Mouse (Mus musculus): ENCODE measurements at regions not wholly inside any gene's neighbourhood (a gene's known extent, or its start where the extent isn't known, plus 50 kb on each side); places are given as distances from the start of the nearest gene placed in this dataset.
A peak's percentile ranks its signal among the peaks of the same experiment; 100 is the strongest.

DNA sequence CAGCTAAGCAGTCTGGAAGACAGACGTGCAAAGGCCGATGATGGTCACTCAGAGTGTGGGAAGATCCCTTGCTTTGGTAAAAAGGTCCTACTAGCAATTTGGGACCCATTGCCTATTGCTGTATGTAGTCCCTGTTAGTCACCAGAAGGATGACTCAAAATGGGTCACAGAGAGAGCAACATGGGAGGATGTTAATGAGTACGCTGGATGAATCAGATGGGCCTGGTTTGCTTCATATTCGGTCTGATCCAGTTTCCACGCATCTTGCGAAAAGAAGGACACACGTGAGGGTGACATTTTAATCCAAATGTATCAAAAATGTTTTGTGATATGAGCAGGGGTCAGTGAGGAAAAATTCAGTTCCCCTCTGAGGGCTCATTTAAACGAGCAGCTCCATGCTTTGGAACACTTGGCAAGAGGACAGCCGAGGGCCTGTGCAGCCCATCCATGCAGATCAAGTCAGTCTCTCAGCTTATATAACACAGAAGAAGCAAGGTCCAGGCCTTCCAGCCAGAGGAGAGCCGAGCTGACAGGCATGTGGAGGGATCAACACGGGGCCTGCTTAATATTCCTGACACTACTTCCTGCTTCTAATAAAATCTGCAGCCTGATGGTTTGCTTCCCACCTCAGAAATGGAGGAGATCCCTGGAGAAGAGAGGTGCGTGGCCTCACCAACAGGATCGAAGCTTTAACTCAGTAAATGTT, 579.2 kb upstream of the Gm26657 start:
- ATAC-seq = peak; percentile 76; the same call in 1 of the 2 replicates

DNA sequence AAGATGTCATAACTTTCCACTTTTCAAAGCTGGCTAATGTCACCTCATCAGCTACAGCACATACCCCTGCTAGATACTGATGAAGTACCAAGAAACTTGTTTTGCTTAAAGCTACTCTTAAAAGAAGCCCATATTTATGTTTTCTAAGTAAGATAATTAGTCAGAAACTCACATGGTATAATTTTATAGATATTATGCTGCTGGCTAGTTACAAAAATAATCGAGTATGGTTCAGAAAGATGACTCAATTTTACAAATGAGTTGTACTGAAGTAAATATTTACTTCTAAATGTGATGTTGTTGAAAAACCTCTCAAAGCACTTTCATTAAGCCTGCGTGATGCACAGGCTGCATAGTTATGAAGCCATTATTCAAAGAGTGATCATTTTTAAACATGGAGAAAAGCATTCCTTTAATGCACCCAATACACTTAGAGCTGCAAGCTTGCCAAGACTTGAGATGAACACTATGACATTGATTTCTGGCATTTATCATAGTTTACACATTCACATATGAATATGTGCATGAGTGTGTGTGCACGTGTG, 582.3 kb upstream of the Gm26657 start:
- ATAC-seq = no peak
- H3K4me2 ChIP-seq (ENCODE audit: low read length) = no peak overlapping the region
- H3K9ac ChIP-seq (ENCODE audit: low read depth, low read length) = no peak overlapping the region
- no peaks in the 10 kb centered on the region for H3K27me3 ChIP-seq (ENCODE audit: control insufficient read depth, insufficient read depth, low read depth, low read length)
- no peak overlapping the region for H3K27ac ChIP-seq (ENCODE audit: low read length)
- H3K36me3 ChIP-seq (ENCODE audit: control insufficient read depth, insufficient read depth, low read length) = no peaks in the 10 kb centered on the region
- H3K4me1 ChIP-seq (ENCODE audit: control insufficient read depth, insufficient read depth, low read length) = no peaks in the 10 kb centered on the region
- WGBS = 86% methylated on average over 3 of the region's 3 CpGs
- H3K4me3 ChIP-seq (ENCODE audit: low read depth, low read length) = no peak overlapping the region
- H3K9me3 ChIP-seq (replicated peaks; ENCODE audit: control insufficient read depth, low read length, poor library complexity, severe bottlenecking) = no peaks in the 10 kb centered on the region

More for the DNA sequence above, 579.2 kb upstream of the Gm26657 start:
- Histone ChIP-seq H3K27ac (ENCODE audit: low read length) (no peak overlapping the region), H3K9ac (ENCODE audit: low read depth, low read length) (no peak overlapping the region), H3K4me3 (ENCODE audit: low read depth, low read length) (no peak overlapping the region), H3K4me1 (ENCODE audit: control insufficient read depth, insufficient read depth, low read length) (no peaks in the 10 kb centered on the region), H3K27me3 (ENCODE audit: control insufficient read depth, insufficient read depth, low read depth, low read length) (no peaks in the 10 kb centered on the region), H3K9me3 (replicated peaks; ENCODE audit: control insufficient read depth, low read length, poor library complexity, severe bottlenecking) (no peaks in the 10 kb centered on the region), H3K36me3 (ENCODE audit: control insufficient read depth, insufficient read depth, low read length) (no peaks in the 10 kb centered on the region), H3K4me2 (ENCODE audit: low read length) (no peak overlapping the region)
- WGBS = 50% methylated on average over 13 of the region's 13 CpGs

DNA sequence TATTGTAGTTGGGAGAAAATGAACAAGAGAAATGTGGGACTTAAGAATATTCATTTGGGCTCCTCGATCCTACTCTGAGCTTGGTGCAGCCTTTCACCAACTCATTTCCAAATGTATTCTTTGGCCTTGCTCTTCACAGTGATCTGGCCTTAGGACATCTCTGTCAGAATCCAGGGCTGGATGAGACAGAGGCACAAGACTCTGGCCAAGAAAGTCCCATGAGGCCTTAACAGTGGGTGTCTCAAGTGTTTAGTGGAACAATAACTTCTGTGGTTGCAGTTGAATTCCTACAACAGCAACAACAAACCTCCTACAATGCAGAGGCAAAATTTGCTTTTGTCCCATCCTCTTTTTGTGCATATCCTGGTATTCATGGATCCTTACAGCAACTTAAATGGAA, 589.2 kb upstream of the Gm26657 start:
- Histone ChIP-seq H3K9ac (ENCODE audit: low read depth, low read length) (no peak overlapping the region), H3K36me3 (ENCODE audit: control insufficient read depth, insufficient read depth, low read length) (no peaks in the 10 kb centered on the region), H3K27me3 (ENCODE audit: control insufficient read depth, insufficient read depth, low read depth, low read length) (no peaks in the 10 kb centered on the region), H3K27ac (ENCODE audit: low read length) (no peak overlapping the region), H3K4me3 (ENCODE audit: low read depth, low read length) (no peak overlapping the region), H3K4me2 (ENCODE audit: low read length) (no peak overlapping the region), H3K9me3 (replicated peaks; ENCODE audit: control insufficient read depth, low read length, poor library complexity, severe bottlenecking) (no peaks in the 10 kb centered on the region), H3K4me1 (ENCODE audit: control insufficient read depth, insufficient read depth, low read length) (no peaks in the 10 kb centered on the region)
- no peak for ATAC-seq
- WGBS = 93% methylated on average over 1 of the region's 1 CpGs

DNA sequence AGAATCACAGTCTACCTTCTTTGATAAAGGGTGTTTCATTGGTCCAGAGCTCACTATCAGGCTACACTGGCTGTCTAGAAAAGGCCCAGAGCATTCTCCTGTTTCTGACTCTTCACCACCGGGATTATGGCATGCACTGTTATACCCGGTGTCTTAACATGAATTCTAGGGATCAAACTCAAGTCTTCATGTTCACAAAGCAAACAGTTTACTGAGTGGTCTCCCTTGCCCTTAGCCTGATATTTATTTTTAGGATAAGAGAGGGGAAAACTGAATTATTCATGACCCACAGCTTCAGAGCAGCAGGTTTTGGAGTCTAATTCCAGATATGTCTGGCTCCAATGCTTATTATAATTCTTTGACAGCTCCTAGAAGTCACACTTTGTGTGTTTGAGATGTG, 596.0 kb upstream of the Gm26657 start:
- no peaks in the 10 kb centered on the region for H3K9me3 ChIP-seq (replicated peaks; ENCODE audit: control insufficient read depth, low read length, poor library complexity, severe bottlenecking)
- H3K36me3 ChIP-seq (ENCODE audit: control insufficient read depth, insufficient read depth, low read length) = no peaks in the 10 kb centered on the region
- ATAC-seq = peak; percentile 45; the same call in 1 of the 2 replicates
- no peak overlapping the region for H3K4me2 ChIP-seq (ENCODE audit: low read length)
- WGBS = 53% methylated on average over 2 of the region's 2 CpGs
- no peak overlapping the region for H3K4me3 ChIP-seq (ENCODE audit: low read depth, low read length)
- no peak overlapping the region for H3K27ac ChIP-seq (ENCODE audit: low read length)
- H3K9ac ChIP-seq (ENCODE audit: low read depth, low read length) = no peak overlapping the region
- no peaks in the 10 kb centered on the region for H3K27me3 ChIP-seq (ENCODE audit: control insufficient read depth, insufficient read depth, low read depth, low read length)
- no peaks in the 10 kb centered on the region for H3K4me1 ChIP-seq (ENCODE audit: control insufficient read depth, insufficient read depth, low read length)

DNA sequence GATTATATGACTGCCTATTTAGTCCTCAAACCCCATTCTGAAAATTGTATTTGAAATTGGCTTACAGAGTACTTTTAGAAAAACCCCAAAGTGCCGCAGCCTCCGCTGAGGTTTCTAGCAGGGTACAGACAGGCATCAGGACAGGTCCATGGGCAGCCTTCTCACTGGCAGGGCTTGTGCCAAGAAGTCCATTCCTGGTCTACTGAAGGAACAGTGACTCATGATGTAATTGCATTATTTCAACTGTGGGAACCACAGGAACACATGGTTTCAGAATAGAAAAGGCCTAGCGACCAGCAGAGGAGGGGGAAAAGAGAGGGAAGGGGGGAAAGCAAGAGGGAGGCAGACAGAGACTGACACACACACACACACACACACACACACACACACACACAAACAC, 603.0 kb upstream of the Gm26657 start:
- Histone ChIP-seq H3K36me3 (ENCODE audit: control insufficient read depth, insufficient read depth, low read length) (no peaks in the 10 kb centered on the region), H3K4me3 (ENCODE audit: low read depth, low read length) (no peak overlapping the region), H3K9ac (ENCODE audit: low read depth, low read length) (no peak overlapping the region), H3K9me3 (replicated peaks; ENCODE audit: control insufficient read depth, low read length, poor library complexity, severe bottlenecking) (0 out of 2 replicates have a peak, but pooled peaks cover 2% of the 10 kb centered on the region), H3K27me3 (ENCODE audit: control insufficient read depth, insufficient read depth, low read depth, low read length) (no peaks in the 10 kb centered on the region), H3K27ac (ENCODE audit: low read length) (no peak overlapping the region), H3K4me2 (ENCODE audit: low read length) (no peak overlapping the region), H3K4me1 (ENCODE audit: control insufficient read depth, insufficient read depth, low read length) (no peaks in the 10 kb centered on the region)
- WGBS = 78% methylated on average over 3 of the region's 3 CpGs
- ATAC-seq = no peak

DNA sequence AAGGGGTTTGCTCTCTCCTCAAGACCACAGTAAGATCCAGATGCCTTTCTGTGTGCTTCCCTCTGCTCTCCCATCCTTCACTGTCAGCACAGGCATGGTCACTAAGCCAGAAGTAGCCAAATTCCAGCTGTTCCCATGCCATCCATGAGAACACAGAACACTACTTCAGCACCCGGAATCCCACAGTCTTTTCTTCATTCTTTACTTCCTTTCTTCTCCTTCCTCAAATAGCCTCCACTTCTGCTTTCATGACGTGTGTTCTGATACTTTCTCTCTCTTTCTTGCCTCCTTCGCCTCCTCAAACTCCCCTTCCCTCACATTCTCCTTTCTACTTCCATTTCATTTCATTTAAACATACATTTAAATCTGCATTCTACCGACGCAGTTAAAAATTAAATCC, 602.1 kb upstream of the Klf4 start:
- Histone ChIP-seq H3K27me3 (ENCODE audit: control insufficient read depth, insufficient read depth, low read depth, low read length) (no peaks in the 10 kb centered on the region), H3K9me3 (replicated peaks; ENCODE audit: control insufficient read depth, low read length, poor library complexity, severe bottlenecking) (0 out of 2 replicates have a peak, but pooled peaks cover 2% of the 10 kb centered on the region), H3K9ac (ENCODE audit: low read depth, low read length) (no peak overlapping the region), H3K4me2 (ENCODE audit: low read length) (no peak overlapping the region), H3K36me3 (ENCODE audit: control insufficient read depth, insufficient read depth, low read length) (no peaks in the 10 kb centered on the region), H3K4me1 (ENCODE audit: control insufficient read depth, insufficient read depth, low read length) (no peaks in the 10 kb centered on the region), H3K4me3 (ENCODE audit: low read depth, low read length) (no peak overlapping the region), H3K27ac (ENCODE audit: low read length) (no peak overlapping the region)
- no peak for ATAC-seq
- WGBS = 88% methylated on average over 5 of the region's 5 CpGs

DNA sequence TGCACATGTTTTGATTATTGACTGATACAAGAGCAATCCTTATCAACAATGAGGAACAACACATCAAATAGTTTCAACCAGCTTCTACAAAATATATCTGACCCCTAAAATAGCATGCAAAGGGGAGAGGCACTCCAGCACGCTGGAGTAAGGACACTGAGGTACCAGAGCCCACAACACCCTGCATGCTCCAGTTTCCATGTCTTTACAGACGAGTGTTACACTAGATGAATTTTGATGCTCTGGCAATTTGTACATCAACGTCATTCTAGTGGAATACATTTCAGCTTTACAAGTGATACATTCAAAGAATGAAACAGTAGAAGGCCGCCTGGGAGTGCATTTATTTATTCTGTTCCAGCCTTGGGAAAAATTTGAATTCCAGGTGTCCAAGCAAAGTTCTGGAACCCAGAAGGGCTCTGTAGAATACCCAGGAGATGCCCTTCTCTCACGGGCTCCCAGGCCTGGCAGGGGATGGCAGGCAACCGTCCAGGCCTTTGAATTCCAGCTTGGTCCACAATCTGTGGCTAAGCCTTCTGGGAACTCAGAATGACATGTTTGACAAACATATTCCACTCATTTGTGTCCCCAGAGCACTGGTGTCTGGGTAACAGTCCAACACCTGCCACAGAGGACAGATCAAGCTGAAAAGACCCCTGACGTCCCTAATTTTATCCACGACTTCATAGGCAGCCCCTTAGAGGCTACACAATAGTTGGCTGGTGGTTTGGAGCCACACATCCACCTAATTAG, 595.6 kb upstream of the Klf4 start:
- Histone ChIP-seq H3K4me1 (ENCODE audit: control insufficient read depth, insufficient read depth, low read length) (peaks cover 3% of the 10 kb centered on the region; the same call in 1 of the 2 replicates), H3K27ac (ENCODE audit: low read length) (no peak overlapping the region), H3K36me3 (ENCODE audit: control insufficient read depth, insufficient read depth, low read length) (no peaks in the 10 kb centered on the region), H3K4me2 (ENCODE audit: low read length) (no peak overlapping the region), H3K9me3 (replicated peaks; ENCODE audit: control insufficient read depth, low read length, poor library complexity, severe bottlenecking) (0 out of 2 replicates have a peak, but pooled peaks cover 2% of the 10 kb centered on the region), H3K9ac (ENCODE audit: low read depth, low read length) (no peak overlapping the region), H3K27me3 (ENCODE audit: control insufficient read depth, insufficient read depth, low read depth, low read length) (no peaks in the 10 kb centered on the region), H3K4me3 (ENCODE audit: low read depth, low read length) (no peak overlapping the region)
- WGBS = 37% methylated on average over 8 of the region's 8 CpGs
- ATAC-seq = peak; percentile 60

DNA sequence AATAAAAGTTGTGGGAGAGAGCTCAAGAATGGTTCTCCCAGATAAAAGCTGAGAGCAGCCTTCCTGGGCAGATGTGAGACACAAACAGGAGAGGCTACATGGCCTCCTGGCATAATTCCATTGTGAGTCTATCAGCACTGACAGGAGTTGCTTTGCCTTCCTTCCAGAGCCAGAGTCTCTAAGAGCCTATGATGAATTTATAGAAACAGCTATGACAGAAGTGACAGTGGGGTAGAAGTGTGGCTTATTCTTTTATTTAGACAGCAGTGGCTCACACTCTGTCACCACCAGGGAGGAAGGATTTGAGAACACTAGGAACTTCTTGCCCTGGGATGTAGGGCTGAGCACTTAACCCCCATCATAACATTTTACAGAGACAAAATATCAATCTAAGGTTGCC, 592.2 kb upstream of the Klf4 start:
- ATAC-seq = no peak
- H3K4me3 ChIP-seq (ENCODE audit: low read depth, low read length) = no peak overlapping the region

DNA sequence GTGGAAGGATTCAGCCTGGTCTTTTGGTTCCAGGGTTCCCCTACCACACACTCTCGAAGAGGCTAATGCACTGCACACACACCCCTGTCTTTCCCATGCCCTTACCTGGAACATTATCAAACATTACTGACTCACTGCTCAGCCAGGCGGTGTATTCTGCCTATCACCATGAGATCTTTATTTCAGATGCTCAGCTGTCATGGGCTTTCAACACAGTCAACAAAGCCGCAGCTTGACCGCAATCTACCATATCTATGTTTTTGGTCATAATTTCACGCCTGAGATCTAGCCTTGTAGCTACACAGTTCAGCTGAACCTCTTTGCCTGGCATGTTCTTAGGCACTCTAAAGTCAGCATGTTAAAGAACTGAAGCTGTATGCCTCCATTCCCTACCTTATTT, 589.9 kb upstream of the Klf4 start:
- WGBS = 90% methylated on average over 5 of the region's 5 CpGs

More for the DNA sequence above, 592.2 kb upstream of the Klf4 start:
- Histone ChIP-seq H3K36me3 (ENCODE audit: control insufficient read depth, insufficient read depth, low read length) (no peaks in the 10 kb centered on the region), H3K9ac (ENCODE audit: low read depth, low read length) (no peak overlapping the region), H3K27me3 (ENCODE audit: control insufficient read depth, insufficient read depth, low read depth, low read length) (no peaks in the 10 kb centered on the region), H3K4me1 (ENCODE audit: control insufficient read depth, insufficient read depth, low read length) (peaks cover 3% of the 10 kb centered on the region; the same call in 1 of the 2 replicates), H3K9me3 (replicated peaks; ENCODE audit: control insufficient read depth, low read length, poor library complexity, severe bottlenecking) (no peaks in the 10 kb centered on the region), H3K4me2 (ENCODE audit: low read length) (no peak overlapping the region), H3K27ac (ENCODE audit: low read length) (no peak overlapping the region)

More for the DNA sequence above, 589.9 kb upstream of the Klf4 start:
- H3K36me3 ChIP-seq (ENCODE audit: control insufficient read depth, insufficient read depth, low read length) = no peaks in the 10 kb centered on the region
- H3K4me2 ChIP-seq (ENCODE audit: low read length) = no peak overlapping the region
- H3K27ac ChIP-seq (ENCODE audit: low read length) = no peak overlapping the region
- no peak overlapping the region for H3K4me3 ChIP-seq (ENCODE audit: low read depth, low read length)
- no peaks in the 10 kb centered on the region for H3K4me1 ChIP-seq (ENCODE audit: control insufficient read depth, insufficient read depth, low read length)
- no peak for ATAC-seq
- no peaks in the 10 kb centered on the region for H3K27me3 ChIP-seq (ENCODE audit: control insufficient read depth, insufficient read depth, low read depth, low read length)
- no peaks in the 10 kb centered on the region for H3K9me3 ChIP-seq (replicated peaks; ENCODE audit: control insufficient read depth, low read length, poor library complexity, severe bottlenecking)
- no peak overlapping the region for H3K9ac ChIP-seq (ENCODE audit: low read depth, low read length)

All from midbrain, embryonic 16.5 days (tissue).